Mouse (Mus musculus) CD8-positive naive resting alpha-beta T cell, adult 2 months (primary cell): Measurements from ENCODE around the gene Gm14322.
"Not testable (repeated sequence)": the region's sequence is repeated elsewhere in the genome, so short reads cannot be mapped to it uniquely, and the experiment has no call there.

Experiments
- DNase-seq, 2 experiments: peaks; one replicate each; pipeline ENCODE4 v3.0.0; 2022; ENCODE audit warnings: low read depth in 2 of 2, low spot score in 2 of 2

The Gm14322 gene

DNA sequence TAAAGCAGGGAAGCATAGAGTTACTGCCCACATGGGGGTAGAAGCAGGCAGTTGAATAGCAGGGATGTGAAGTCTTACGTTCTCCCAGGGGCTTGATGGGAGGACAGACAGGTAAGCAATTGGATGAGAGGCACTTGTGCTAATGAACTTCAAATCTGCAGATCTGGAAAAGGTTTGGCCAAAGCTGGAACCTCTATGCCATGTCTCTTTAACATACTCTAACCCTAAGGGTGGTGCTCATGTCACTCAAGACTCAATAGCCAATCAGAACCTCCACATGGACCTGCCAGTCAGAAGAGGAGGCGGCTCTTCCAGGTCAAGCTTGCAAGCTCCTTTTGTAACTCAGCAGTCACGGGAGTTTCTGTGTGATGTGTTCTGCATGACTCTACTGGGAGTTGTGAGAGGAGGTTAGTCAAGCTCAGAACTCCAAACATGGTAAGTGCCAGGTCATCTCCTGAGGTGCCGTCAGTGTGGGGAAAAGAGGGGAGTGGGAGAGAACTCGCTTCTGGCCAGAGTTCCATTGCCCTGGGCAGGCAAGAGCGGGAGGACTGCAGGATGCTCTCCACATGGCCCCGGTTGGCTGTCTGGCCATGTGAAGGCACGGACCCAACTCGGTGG lies at the start of gene Gm14322:
Gene Gm14322, plus strand, starts transcription at position 348 of the 618 bp plus-strand sequence.
- DNase-seq = not testable (repeated sequence)

DNA sequence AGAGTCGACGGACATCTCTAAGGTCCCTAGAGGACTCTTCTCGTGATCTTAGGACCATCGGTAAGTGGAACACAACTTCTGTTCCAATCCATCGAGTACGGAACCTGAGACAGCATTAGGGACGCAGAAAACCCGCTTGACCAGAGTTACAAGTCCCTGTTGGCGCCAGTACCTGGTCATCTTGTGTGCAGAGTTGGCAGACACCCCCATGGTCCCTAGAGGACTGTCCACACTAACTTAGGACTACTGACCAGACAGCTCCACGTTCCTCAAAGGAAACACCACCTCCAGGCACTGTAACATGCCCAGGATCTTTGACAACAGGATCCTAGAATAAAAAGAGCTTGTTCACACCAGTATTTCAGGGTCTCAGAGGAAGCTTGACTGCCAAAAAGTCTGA lies 17.6 kb upstream of the Gm14322 start:
- DNase-seq = not testable (repeated sequence)

DNA sequence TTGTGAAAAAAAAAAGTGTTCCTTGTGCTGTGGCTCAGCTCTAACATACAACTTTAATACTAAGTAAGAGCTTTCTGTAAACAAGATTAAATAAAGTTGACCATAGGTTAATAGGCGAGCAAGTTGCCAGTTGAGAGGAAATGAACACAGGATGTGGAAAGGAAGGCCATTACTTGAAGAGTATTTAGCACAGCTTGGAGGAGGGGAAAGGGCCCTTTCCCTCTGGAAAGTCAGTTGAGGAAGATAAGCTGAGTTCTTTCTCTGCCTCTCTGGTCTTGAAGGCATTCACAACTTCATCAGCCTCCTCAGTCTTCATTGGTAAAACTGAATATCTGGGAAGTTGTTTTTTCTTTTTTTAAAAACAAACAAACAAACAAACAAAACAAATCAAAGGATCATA lies 28.3 kb downstream of the Gm14322 start:
- not testable (repeated sequence) for DNase-seq

DNA sequence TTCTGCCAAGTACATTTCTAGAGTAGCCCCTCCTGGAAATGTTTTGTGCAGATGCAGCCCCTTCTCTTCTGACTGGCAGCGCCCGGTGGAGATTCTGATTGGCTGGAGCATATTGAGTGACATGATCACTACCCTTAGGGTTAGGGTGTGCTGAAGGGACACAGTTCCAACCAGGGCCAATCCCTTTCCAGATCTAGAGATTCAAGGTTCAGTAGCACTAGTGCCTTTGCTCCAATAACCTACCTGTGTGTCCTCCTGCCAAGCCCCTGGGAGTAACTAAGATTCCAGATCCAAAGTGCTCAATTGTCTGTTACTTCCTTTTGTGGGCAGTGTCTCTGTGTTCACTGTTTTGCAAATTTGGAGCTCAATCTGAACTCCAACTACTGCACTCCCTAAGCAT lies 47.1 kb downstream of the Gm14322 start:
- not testable (repeated sequence) for DNase-seq
